Mouse (Mus musculus): ENCODE data around the gene Olfr632. TPM values are rescaled to one million over a fixed set of nuclear protein-coding genes. Genes with fewer than 3 reads are reported as not detected.
"Not testable (repeated sequence)": the region's sequence is repeated elsewhere in the genome, so short reads cannot be mapped to it uniquely, and the experiment has no call there.

The Olfr632 gene
- polyA plus RNA-seq (2016; fragmentation: Nextera tagmentation; extraction: Ambion mirVana): 0.06 TPM in 1 of 2 replicates, not detected in the other

- Histone ChIP-seq H3K4me3 (no peak within 1 kb of the TSS), H3K9me3 (no peaks in the 10 kb centered on the region), H3K9ac (no peak within 1 kb of the TSS), H3K36me3 (no peaks in the 10 kb centered on the region), H3K27ac (no peak within 1 kb of the TSS), H3K4me1 (no peaks in the 10 kb centered on the region), H3K27me3 (no peaks in the 10 kb centered on the region), H3K4me2 (replicated peaks) (no peak within 1 kb of the TSS)
- 62% methylated on average over 2 of the region's 2 CpGs for WGBS
- no peak for ATAC-seq (ENCODE audit: insufficient number of reproducible peaks, insufficient read depth, low FRiP score, low TSS enrichment)
These were observed at the start of gene Olfr632 for GRCm38 (mm10) chr7:103934264-103934663. Gene Olfr632, plus strand, starts transcription at chr7:103934347.

DNA sequence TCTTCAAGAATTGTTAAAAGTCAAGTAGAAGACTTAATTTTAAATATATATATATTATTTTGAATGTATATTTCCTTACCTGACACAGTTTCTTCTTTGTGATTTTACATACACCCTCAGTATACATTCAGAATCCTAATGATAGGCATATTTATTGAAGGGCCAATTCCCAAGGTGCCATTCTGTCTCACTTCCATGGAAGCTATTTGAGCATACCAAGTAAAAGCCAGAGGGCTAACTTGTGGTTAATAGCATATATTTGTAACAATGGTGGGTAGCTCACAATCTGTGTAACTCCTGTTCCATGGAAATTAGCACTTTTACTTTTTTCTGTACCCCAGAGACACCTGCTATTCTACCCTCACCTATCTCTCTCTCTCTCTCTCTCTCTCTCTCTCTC lies 48.0 kb upstream of the Olfr632 start, which contains the start of gene Olfr66:
Olfr66 (minus strand) TSS at position 101 of the 400 bp plus-strand sequence.
- Histone ChIP-seq H3K9ac (no peak within 1 kb of the TSS), H3K4me2 (replicated peaks) (no peak within 1 kb of the TSS), H3K9me3 (no peaks in the 10 kb centered on the region), H3K36me3 (no peaks in the 10 kb centered on the region), H3K27ac (no peak within 1 kb of the TSS), H3K27me3 (no peaks in the 10 kb centered on the region), H3K4me1 (no peaks in the 10 kb centered on the region), H3K4me3 (no peak within 1 kb of the TSS)
- no peak for ATAC-seq (ENCODE audit: insufficient number of reproducible peaks, insufficient read depth, low FRiP score, low TSS enrichment)

DNA sequence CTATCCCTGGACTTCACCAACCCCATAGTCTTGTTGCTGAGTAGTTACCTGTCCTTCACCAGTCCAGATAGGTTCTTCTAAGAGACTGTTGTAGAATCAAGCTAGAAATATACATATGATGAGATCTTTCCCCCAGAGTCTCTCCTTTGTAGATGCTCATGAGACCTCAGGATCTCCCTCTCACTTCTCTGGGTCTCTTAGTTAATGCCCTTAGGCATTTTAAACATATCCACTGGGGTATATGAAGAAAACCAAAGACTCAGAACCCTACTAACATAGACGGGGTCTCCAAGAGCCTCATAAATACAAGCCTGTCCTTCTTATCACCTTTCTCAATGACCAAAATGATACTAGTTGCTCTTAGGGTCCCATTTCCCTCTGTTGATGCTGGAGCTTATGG lies 39.8 kb upstream of the Olfr632 start, which contains the start of gene Olfr64:
Olfr64 (minus strand) TSS at position 101 of the 400 bp plus-strand sequence.
- ATAC-seq (ENCODE audit: insufficient number of reproducible peaks, insufficient read depth, low FRiP score, low TSS enrichment): no peak
- no peaks in the 10 kb centered on the region for H3K36me3 ChIP-seq
- H3K9me3 ChIP-seq: no peaks in the 10 kb centered on the region
- no peak within 1 kb of the TSS for H3K9ac ChIP-seq
- no peak within 1 kb of the TSS for H3K27ac ChIP-seq
- H3K4me3 ChIP-seq: no peak within 1 kb of the TSS
- H3K4me1 ChIP-seq: no peaks in the 10 kb centered on the region
- no peak within 1 kb of the TSS for H3K4me2 ChIP-seq (replicated peaks)
- no peaks in the 10 kb centered on the region for H3K27me3 ChIP-seq
- WGBS: 80% methylated on average over 1 of the region's 1 CpGs

DNA sequence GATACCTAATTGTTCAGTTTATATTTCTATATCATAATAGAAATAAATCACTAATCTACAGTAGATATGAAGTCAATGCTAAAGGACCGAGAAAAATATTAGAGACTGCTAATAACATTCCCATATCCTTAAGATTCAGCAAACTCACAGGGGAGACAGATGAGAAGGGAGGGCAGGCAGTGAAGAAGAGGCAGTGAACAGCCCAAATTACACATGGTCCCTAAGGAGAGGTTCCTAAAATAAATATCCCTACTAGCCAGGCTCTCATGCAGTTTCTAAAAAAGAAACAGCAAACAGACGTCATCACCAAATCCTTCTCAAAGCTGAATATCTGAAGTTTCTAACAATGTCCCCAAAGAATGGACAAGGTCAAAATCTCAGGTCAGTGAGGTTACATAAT lies 31.0 kb upstream of the Olfr632 start, which contains the start of gene Olfr65:
Olfr65 (plus strand) TSS at position 301 of the 400 bp plus-strand sequence.
- ATAC-seq (ENCODE audit: insufficient number of reproducible peaks, insufficient read depth, low FRiP score, low TSS enrichment): no peak
- Histone ChIP-seq H3K4me2 (replicated peaks) (no peak within 1 kb of the TSS), H3K36me3 (no peaks in the 10 kb centered on the region), H3K27ac (no peak within 1 kb of the TSS), H3K9me3 (no peaks in the 10 kb centered on the region), H3K9ac (no peak within 1 kb of the TSS), H3K4me1 (no peaks in the 10 kb centered on the region), H3K27me3 (no peaks in the 10 kb centered on the region), H3K4me3 (no peak within 1 kb of the TSS)
- 71% methylated on average over 2 of the region's 2 CpGs for WGBS

DNA sequence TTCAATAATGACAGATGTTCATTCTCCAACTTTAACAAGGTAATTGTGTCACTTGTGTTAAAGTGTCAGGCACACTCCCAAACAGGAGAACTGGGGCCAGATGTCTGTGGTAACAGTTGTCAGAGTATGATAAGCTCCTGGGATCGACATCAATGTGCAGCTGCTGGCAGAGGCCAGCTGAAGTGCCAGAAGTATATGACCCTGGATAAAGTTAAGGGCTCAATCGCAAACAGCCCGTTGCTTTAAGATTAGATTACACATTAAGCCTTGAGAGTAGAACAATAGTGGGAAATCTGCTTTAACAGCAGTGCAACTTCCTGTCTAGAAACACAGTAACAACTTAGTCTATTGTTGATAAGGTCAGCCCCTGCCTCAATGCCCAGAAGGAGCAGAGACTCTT lies 24.1 kb upstream of the Olfr632 start:
- H3K9ac ChIP-seq: no peak overlapping the region
- no peaks in the 10 kb centered on the region for H3K4me1 ChIP-seq
- H3K27me3 ChIP-seq: no peaks in the 10 kb centered on the region
- no peak for ATAC-seq (ENCODE audit: insufficient number of reproducible peaks, insufficient read depth, low FRiP score, low TSS enrichment)
- WGBS: 15% methylated on average over 3 of the region's 3 CpGs
- H3K4me2 ChIP-seq (replicated peaks): no peak overlapping the region
- no peak overlapping the region for H3K27ac ChIP-seq
- H3K9me3 ChIP-seq: no peaks in the 10 kb centered on the region
- no peaks in the 10 kb centered on the region for H3K36me3 ChIP-seq
- H3K4me3 ChIP-seq: no peak overlapping the region

DNA sequence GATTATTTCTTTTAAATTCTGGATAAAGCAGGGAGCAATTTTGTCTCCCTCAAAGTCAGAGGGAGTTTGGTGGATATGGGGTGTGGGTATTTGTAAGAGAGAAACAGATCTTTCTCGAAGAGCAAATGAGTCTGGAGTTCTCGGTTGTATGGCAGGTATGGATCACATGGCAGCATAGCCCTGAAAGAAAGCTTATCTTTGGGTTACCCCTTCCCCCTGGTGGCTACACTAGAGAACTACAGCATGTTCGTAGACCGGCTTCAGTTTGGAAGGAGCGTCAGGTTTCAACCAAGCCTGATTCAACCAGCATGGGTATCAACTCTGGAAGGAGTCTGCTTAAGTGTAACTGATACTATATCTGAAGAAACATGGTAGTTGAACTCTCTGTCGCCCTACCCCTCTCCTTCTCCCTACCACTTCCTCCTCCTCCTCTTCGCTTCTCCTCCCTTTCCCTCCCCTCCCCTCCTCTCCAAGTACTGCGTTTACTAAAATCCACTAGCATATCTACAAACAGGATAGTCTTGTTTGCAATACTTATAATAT lies 21.1 kb upstream of the Olfr632 start:
- Histone ChIP-seq H3K4me3 (no peak overlapping the region), H3K27me3 (no peaks in the 10 kb centered on the region), H3K36me3 (no peaks in the 10 kb centered on the region), H3K9me3 (no peaks in the 10 kb centered on the region), H3K27ac (no peak overlapping the region), H3K4me1 (no peaks in the 10 kb centered on the region), H3K9ac (no peak overlapping the region), H3K4me2 (replicated peaks) (no peak overlapping the region)
- 39% methylated on average over 8 of the region's 8 CpGs for WGBS
- no peak for ATAC-seq (ENCODE audit: insufficient number of reproducible peaks, insufficient read depth, low FRiP score, low TSS enrichment)

GRCm38 (mm10) chr7:103915338-103915737 lies 18.8 kb upstream of the Olfr632 start:
- Histone ChIP-seq H3K4me2 (replicated peaks) (no peak overlapping the region), H3K27me3 (no peaks in the 10 kb centered on the region), H3K9me3 (no peaks in the 10 kb centered on the region), H3K4me1 (no peaks in the 10 kb centered on the region), H3K27ac (no peak overlapping the region), H3K4me3 (no peak overlapping the region), H3K9ac (no peak overlapping the region), H3K36me3 (no peaks in the 10 kb centered on the region)
- no peak for ATAC-seq (ENCODE audit: insufficient number of reproducible peaks, insufficient read depth, low FRiP score, low TSS enrichment)

DNA sequence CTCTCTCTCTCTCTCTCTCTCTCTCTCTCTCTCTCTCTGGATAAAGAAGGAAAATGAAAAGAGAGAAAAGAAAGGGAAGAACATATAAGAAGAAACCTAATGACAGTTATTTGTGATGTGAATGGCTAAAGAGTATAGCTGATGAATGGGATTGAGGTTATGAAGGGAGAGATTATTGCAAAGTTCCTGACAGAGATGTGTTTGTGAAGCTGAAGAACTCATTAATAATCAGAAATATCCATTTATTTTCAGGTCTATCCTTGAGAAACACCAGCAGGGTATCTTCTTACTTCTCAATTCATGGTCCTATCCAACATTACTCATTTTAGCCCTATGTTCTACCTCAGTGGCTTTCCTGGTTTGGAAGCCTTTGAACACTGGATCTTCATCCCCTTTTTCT lies 5.6 kb upstream of the Olfr632 start, which contains the start of gene Olfr631:
Olfr631 (plus strand) TSS at position 301 of the 400 bp plus-strand sequence.
- no peaks in the 10 kb centered on the region for H3K9me3 ChIP-seq
- no peak for ATAC-seq (ENCODE audit: insufficient number of reproducible peaks, insufficient read depth, low FRiP score, low TSS enrichment)
- no peaks in the 10 kb centered on the region for H3K27me3 ChIP-seq
- H3K4me2 ChIP-seq (replicated peaks): no peak within 1 kb of the TSS
- H3K27ac ChIP-seq: no peak within 1 kb of the TSS
- no peak within 1 kb of the TSS for H3K4me3 ChIP-seq
- no peak within 1 kb of the TSS for H3K9ac ChIP-seq
- H3K36me3 ChIP-seq: no peaks in the 10 kb centered on the region
- H3K4me1 ChIP-seq: no peaks in the 10 kb centered on the region

DNA sequence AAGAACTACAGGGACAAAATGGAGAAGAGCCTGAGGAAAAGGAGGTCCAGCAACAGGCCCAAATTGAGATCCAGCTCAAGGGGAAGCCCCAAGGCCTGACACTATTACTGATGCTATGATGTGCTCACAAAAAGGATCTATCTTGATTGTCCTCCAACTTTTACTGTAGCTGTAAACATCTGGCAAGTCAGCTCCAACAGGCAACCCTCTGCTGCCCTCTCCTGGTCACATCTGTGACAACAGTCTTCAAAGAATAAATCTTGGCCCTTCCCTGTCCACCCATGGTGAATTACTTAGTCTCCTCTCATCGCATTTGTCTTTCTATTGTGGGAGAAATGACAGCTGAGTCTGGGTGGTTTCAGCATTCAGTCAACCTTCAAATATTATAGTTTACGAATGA lies 8.6 kb downstream of the Olfr632 start:
- H3K27me3 ChIP-seq: no peaks in the 10 kb centered on the region
- no peaks in the 10 kb centered on the region for H3K4me1 ChIP-seq
- H3K9me3 ChIP-seq: no peaks in the 10 kb centered on the region
- no peak overlapping the region for H3K4me3 ChIP-seq
- H3K36me3 ChIP-seq: no peaks in the 10 kb centered on the region
- ATAC-seq (ENCODE audit: insufficient number of reproducible peaks, insufficient read depth, low FRiP score, low TSS enrichment): no peak
- H3K4me2 ChIP-seq (replicated peaks): no peak overlapping the region
- no peak overlapping the region for H3K27ac ChIP-seq
- 27% methylated on average over 2 of the region's 2 CpGs for WGBS
- H3K9ac ChIP-seq: no peak overlapping the region

DNA sequence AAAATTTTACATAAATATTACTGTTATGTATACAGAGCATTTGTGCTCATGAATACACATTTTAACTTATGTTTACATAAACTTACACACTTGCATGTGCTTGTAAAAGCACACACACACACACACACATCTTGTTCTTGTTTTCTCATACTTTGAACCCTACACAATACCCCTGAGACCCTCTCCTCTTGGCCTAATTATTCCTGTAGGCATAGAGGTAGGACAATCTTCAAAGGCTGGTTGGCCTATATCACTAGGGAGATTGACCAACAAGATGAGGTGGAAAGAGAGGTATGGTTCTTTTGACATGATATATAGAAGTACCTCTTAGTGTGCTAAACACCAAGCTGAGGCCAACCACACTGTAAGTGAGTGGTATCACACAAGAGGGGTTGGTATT lies 10.0 kb downstream of the Olfr632 start, which contains the start of gene Olfr633:
Olfr633 (plus strand) TSS at position 301 of the 400 bp plus-strand sequence.
- Histone ChIP-seq H3K9me3 (no peaks in the 10 kb centered on the region), H3K4me1 (no peaks in the 10 kb centered on the region), H3K27ac (no peak within 1 kb of the TSS), H3K27me3 (no peaks in the 10 kb centered on the region), H3K4me3 (no peak within 1 kb of the TSS), H3K9ac (no peak within 1 kb of the TSS), H3K4me2 (replicated peaks) (no peak within 1 kb of the TSS), H3K36me3 (no peaks in the 10 kb centered on the region)
- no peak for ATAC-seq (ENCODE audit: insufficient number of reproducible peaks, insufficient read depth, low FRiP score, low TSS enrichment)

GRCm38 (mm10) chr7:103966873-103967272 lies 32.7 kb downstream of the Olfr632 start:
- not testable (repeated sequence) for H3K4me1 ChIP-seq; H3K36me3 ChIP-seq; ATAC-seq (ENCODE audit: insufficient number of reproducible peaks, insufficient read depth, low FRiP score, low TSS enrichment); H3K4me3 ChIP-seq; H3K9ac ChIP-seq; H3K9me3 ChIP-seq; H3K4me2 ChIP-seq (replicated peaks); H3K27ac ChIP-seq; H3K27me3 ChIP-seq
- WGBS: 93% methylated on average over 22 of the region's 22 CpGs

DNA sequence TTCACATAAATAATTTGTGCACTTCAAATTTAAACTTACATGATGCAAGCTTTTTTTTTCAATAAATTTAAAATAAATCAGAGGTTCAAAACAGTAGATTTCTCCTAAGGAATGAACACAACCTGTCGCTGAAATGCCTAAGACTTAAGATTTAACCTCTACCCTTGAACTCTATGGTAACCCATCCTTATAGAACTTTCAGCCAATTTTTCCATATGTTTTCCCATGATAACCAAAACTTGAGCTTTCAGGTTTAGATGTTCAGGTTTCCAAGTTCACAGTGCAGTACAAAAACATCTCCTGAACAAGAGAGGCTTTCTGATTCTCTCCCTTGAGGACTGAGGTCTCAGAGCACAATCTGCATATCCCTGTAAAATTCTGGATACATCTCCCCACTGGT lies 36.7 kb downstream of the Olfr632 start, which contains the start of gene Olfr635:
Olfr635 (plus strand) TSS at position 301 of the 400 bp plus-strand sequence.
- no peaks in the 10 kb centered on the region for H3K4me1 ChIP-seq
- no peak for ATAC-seq (ENCODE audit: insufficient number of reproducible peaks, insufficient read depth, low FRiP score, low TSS enrichment)
- H3K27me3 ChIP-seq: no peaks in the 10 kb centered on the region
- no peak within 1 kb of the TSS for H3K4me3 ChIP-seq
- H3K4me2 ChIP-seq (replicated peaks): no peak within 1 kb of the TSS
- H3K36me3 ChIP-seq: no peaks in the 10 kb centered on the region
- H3K9me3 ChIP-seq: no peaks in the 10 kb centered on the region
- no peak within 1 kb of the TSS for H3K27ac ChIP-seq
- WGBS: 77% methylated on average over 1 of the region's 1 CpGs
- no peak within 1 kb of the TSS for H3K9ac ChIP-seq
